Comparison of ENCODE assay signal across 8 mouse cellular contexts in genomic region chr14:102805936-102806923, GRCm38 (mm10).
DNase-seq lines count a peak whose midpoint lies in the region; ATAC-seq lines count a peak whose summit lies in the region.

No protein-coding gene starts in this region.

- 53% methylated on average over 21 of the region's 21 CpGs for WGBS in embryonic facial prominence, embryonic 10.5 days
- 16% methylated on average over 21 of the region's 21 CpGs for WGBS in liver, embryonic 13.5 days (ENCODE audit: insufficient replicate concordance)

- H3K9ac ChIP-seq in liver, embryonic 13.5 days: no peak overlapping the region

- ATAC-seq in liver, embryonic 13.5 days (ENCODE audit: low read depth): peak; percentile 81

- peak overlapping the region; percentile 44 for H3K4me2 ChIP-seq in liver, embryonic 13.5 days

- peaks cover 12% of the 10 kb centered on the region for H3K4me1 ChIP-seq in embryonic facial prominence, embryonic 10.5 days
- H3K4me1 ChIP-seq in liver, embryonic 13.5 days (replicated peaks): peaks cover 10% of the 10 kb centered on the region; the same call in 1 of the 2 replicates

- H3K27me3 ChIP-seq in embryonic facial prominence, embryonic 10.5 days (replicated peaks; ENCODE audit: low read depth, poor library complexity, severe bottlenecking): no peaks in the 10 kb centered on the region
- H3K27me3 ChIP-seq in liver, embryonic 13.5 days: no peaks in the 10 kb centered on the region

- H3K27ac ChIP-seq in embryonic facial prominence, embryonic 10.5 days (replicated peaks): peak overlapping the region; percentile 63
- H3K27ac ChIP-seq in liver, embryonic 13.5 days: peak overlapping the region; percentile 66

- no peaks in the 10 kb centered on the region for H3K36me3 ChIP-seq in embryonic facial prominence, embryonic 10.5 days (replicated peaks)
- H3K36me3 ChIP-seq in liver, embryonic 13.5 days: no peaks in the 10 kb centered on the region

- no peaks in the 10 kb centered on the region for H3K9me3 ChIP-seq in embryonic facial prominence, embryonic 10.5 days
- H3K9me3 ChIP-seq in liver, embryonic 13.5 days (replicated peaks): no peaks in the 10 kb centered on the region

- peak; percentile 48 for DNase-seq in layer of hippocampus, adult 11-12 months (ENCODE audit: low spot score)
- no peak for DNase-seq in layer of hippocampus, postnatal 36 days
- DNase-seq in MEL-GATA-1-ER (ENCODE audit: extremely low read depth, low read depth): peak; percentile 75
- peak; percentile 38 for DNase-seq in embryonic facial prominence, embryonic 10.5 days (ENCODE audit: low spot score)
- DNase-seq in induced T-regulatory cell, adult 2 months (ENCODE audit: low read depth): peak; percentile 73
- DNase-seq in liver, embryonic 13.5 days: peak; percentile 7
- peak; percentile 5 for DNase-seq in spleen, adult 12 weeks (ENCODE audit: low spot score)
- DNase-seq in urinary bladder, postnatal 25 days (ENCODE audit: low spot score): no peak

- H3K4me3 ChIP-seq in embryonic facial prominence, embryonic 10.5 days: no peak overlapping the region
- peak overlapping the region; percentile 5; the same call in 1 of the 2 replicates for H3K4me3 ChIP-seq in liver, embryonic 13.5 days (replicated peaks)

Comparison
In these comparisons a context has a peak if more than half of its experiments do, and no peak if none do; other contexts are left out.
1. DNase-seq: peak in layer of hippocampus, adult 11-12 months (single experiment), MEL-GATA-1-ER (single experiment), embryonic facial prominence, embryonic 10.5 days (single experiment), induced T-regulatory cell, adult 2 months (single experiment), liver, embryonic 13.5 days (single experiment) and spleen, adult 12 weeks (single experiment); none in layer of hippocampus, postnatal 36 days (0 of 2) and urinary bladder, postnatal 25 days (single experiment).